Mouse (Mus musculus) limb, embryonic 10.5 days (tissue): ENCODE results near the gene Pla1a. TPM values are rescaled to one million over a fixed set of nuclear protein-coding genes. Genes with fewer than 3 reads are reported as not detected.

Experiments used
- DNase-seq: peaks from one replicate; pipeline ENCODE4 v3.0.0-alpha.2; 2017; ENCODE audit warnings: low spot score
- H3K27ac ChIP-seq: fragments of 300-500 bp; sonication (generic); 2 replicates; pipeline ENCODE4 v1.5.1; 2016; ENCODE audit warnings: mild to moderate bottlenecking
- H3K27me3 ChIP-seq: fragments of 300-500 bp; sonication (generic); 2 replicates; pipeline ENCODE4 v1.6.1; 2016; ENCODE audit warnings: low read depth, mild to moderate bottlenecking; ENCODE audit not compliant: poor library complexity, severe bottlenecking
- H3K36me3 ChIP-seq: fragments of 300-500 bp; sonication (generic); 2 replicates; pipeline ENCODE4 v1.6.1; 2016; ENCODE audit warnings: mild to moderate bottlenecking, moderate library complexity
- H3K4me1 ChIP-seq: fragments of 300-500 bp; sonication (generic); 2 replicates; pipeline ENCODE4 v1.6.1; 2016
- H3K4me3 ChIP-seq: fragments of 300-500 bp; sonication (generic); 2 replicates; pipeline ENCODE4 v1.5.1; 2016; ENCODE audit warnings: mild to moderate bottlenecking, moderate library complexity
- H3K9me3 ChIP-seq: fragments of 300-500 bp; sonication (generic); replicated peaks from 2 replicates; pipeline ENCODE4 v1.6.1; 2016; ENCODE audit warnings: mild to moderate bottlenecking
- WGBS: fragments of 180-500 bp; shearing (Covaris S2); methylation state at CpG from one replicate; pipeline ENCODE4 v1.1.7; 2016; 5-methylcytosine and 5-hydroxymethylcytosine counted together
- polyA plus RNA-seq: library from polyadenylated mRNA; unstranded; fragments of >200 nt; fragmentation: Nextera tagmentation; extraction: Ambion mirVana; gene quantifications from 2 replicates; pipeline ENCODE4 v1.2.1, GENCODE M21; 2016

The Pla1a gene
- polyA plus RNA-seq, 1 experiment from 2014 or later, result 0.11 TPM

DNA sequence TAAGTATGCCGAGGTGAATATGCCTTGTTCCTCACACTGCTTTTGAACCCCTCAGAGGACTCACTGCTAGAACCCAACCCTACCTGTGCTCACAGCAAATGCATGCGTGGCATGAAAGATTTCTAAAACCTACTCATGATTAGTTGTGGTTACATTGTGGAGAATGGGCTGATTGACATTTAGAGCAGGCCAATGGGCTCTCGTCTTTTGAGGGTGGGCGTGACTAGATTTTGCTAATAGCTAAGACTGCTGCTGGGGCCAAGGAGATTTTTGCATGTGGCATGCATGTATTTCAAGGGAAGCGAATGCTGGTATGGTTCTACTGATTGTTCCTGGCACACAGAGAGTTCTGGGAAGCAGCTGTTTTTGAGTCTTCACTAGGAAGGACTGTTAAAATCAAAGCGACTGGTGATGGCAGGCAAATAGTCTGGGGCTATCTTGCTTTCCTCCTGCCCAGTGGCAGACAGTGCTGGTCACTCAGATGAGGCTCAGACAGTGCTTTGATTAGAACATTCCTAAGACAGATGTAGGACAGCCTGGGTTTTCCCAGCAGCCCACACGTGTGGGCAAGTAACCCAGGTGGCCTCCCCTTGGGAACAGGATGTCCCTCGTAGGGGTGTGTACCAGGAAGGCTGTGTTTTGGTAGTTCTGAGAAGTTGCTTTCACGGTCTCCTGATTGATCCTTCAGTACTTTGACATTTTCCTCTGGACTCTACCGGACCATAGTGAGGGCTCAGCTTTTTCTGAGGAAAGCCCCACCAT, 58.4 kb downstream of the Pla1a start:
- Histone ChIP-seq H3K9me3 (no peaks in the 10 kb centered on the region), H3K27ac (no peak overlapping the region), H3K4me3 (peak overlapping the region; percentile 24; the same call in 1 of the 2 replicates), H3K4me1 (peaks cover 21% of the 10 kb centered on the region), H3K27me3 (no peaks in the 10 kb centered on the region), H3K36me3 (no peaks in the 10 kb centered on the region)
- DNase-seq, result no peak
- 80% methylated on average over 10 of the region's 10 CpGs for WGBS

DNA sequence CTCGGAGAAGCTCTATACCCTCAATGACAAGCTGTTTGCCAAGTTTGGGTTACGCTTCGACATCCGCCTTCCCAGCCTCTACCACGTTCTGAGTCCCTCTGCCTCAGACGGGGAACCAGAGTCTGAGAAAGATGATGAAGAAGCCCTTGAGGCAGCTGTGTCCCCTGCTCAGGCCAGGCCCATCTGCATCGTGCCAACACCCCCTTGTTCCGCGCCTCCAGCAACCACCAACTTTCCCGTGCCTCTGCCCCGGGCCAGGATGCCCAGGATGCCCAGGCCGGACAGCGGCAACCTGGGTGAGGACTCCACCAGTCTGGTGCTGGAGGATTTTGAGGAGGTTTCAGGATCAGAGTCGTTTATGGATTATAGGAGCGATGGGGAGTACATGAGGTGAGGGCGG, 59.0 kb downstream of the Pla1a start:
- Histone ChIP-seq H3K27me3 (no peaks in the 10 kb centered on the region), H3K36me3 (no peaks in the 10 kb centered on the region), H3K9me3 (no peaks in the 10 kb centered on the region), H3K4me1 (peaks cover 22% of the 10 kb centered on the region), H3K27ac (no peak overlapping the region), H3K4me3 (peak overlapping the region; percentile 24; the same call in 1 of the 2 replicates)
- no peak for DNase-seq
- WGBS, result 80% methylated on average over 16 of the region's 16 CpGs

- 86% methylated on average over 10 of the region's 10 CpGs for WGBS
Measured at GRCm38 (mm10) chr16:38373439-38373838, 59.5 kb downstream of the Pla1a start.

DNA sequence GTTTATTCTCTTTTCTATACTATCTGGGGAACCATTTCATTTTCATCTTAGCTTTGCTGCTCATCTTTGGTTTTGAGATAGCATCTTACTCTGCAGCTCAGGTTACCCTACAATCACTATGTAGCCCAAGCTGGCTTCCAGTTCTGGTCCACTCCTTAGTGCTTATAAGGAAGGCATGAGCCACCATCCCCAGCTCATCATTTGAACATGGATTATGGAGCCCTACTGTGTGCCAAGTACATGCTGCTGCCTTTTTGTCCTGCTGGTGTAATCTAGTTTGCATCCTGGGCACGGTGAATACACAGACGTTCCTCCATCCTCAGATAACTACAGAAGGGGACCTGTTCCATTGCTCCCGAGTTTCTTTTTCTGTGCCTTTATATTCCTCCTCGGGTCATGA, 60.1 kb downstream of the Pla1a start:
- H3K27ac ChIP-seq, result no peak overlapping the region
- H3K27me3 ChIP-seq, result no peaks in the 10 kb centered on the region
- no peaks in the 10 kb centered on the region for H3K36me3 ChIP-seq
- H3K4me1 ChIP-seq, result peaks cover 24% of the 10 kb centered on the region
- H3K9me3 ChIP-seq, result no peaks in the 10 kb centered on the region
- no peak for DNase-seq
- 90% methylated on average over 4 of the region's 4 CpGs for WGBS
- H3K4me3 ChIP-seq, result no peak overlapping the region

More at GRCm38 (mm10) chr16:38373439-38373838, 59.5 kb downstream of the Pla1a start:
- Histone ChIP-seq H3K27ac (no peak overlapping the region), H3K4me3 (no peak overlapping the region), H3K36me3 (no peaks in the 10 kb centered on the region), H3K9me3 (no peaks in the 10 kb centered on the region), H3K27me3 (no peaks in the 10 kb centered on the region), H3K4me1 (peaks cover 22% of the 10 kb centered on the region)
- DNase-seq, result no peak

DNA sequence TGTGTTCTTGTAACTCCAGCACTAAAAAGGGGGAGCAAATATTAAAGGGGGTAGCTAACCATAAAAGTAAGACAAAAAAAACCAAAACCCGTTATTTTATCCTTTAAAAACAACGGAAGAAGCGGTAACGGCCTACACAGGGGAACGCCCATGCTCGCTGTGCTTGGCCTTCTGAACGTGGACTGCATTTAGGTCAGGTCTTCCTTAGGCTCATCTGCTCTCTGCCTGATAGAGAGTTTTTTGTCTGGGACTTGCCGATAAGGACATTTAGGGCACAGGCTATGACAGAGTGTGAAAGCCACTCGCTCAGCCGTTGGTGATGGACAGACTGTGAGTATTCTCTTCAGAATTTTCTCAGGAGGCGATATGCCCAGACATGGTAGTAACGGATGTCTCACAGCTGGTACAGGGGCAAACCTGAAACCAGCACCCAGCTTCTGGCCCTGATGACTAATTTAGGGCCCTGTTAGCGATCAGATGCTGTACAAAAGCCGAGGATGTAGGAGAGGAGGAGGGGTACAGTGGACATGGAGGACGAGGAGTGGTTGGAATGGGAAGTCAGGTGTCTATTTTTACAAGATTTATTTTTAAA, 61.1 kb downstream of the Pla1a start:
- WGBS, result 90% methylated on average over 15 of the region's 15 CpGs
- H3K9me3 ChIP-seq, result no peaks in the 10 kb centered on the region
- peaks cover 21% of the 10 kb centered on the region for H3K4me1 ChIP-seq
- no peaks in the 10 kb centered on the region for H3K27me3 ChIP-seq
- H3K4me3 ChIP-seq, result no peak overlapping the region
- H3K36me3 ChIP-seq, result no peaks in the 10 kb centered on the region
- H3K27ac ChIP-seq, result no peak overlapping the region
- no peak for DNase-seq

DNA sequence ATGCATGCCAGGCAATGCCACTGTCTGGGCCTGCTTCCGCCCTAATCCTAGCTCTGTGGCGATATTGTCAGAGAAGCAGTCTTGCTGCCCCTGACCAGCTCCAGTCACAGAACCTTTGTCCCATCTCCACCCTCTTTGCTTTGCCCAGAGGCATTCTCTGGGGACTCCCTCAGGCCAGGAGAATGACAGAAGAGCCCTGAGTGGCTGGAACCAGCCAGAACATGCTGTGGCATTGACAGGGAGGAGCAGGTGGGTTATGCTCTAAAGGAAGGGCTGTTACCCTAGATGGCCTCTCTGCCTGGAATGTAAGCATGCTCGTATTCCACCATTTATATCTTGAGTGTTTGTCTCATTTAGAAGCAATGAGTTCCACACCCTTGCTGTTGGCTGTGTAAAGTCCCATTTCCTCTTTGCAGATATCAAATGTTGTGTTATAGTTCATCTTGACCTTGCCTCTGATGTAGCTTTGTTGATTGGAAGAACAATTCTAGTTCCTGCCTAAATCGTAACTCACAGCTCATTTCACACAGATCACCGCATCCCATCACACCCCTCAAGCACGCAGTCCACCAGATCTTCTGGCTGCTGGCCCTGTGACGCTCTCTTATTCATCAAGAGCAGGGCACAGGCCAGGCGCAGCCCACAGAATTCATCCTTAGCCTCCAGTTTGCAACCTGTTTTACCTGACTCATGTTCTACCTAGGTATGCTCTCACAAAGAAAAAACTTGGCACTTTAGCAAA, 62.1 kb downstream of the Pla1a start:
- no peak overlapping the region for H3K4me3 ChIP-seq
- H3K36me3 ChIP-seq, result no peaks in the 10 kb centered on the region
- H3K27ac ChIP-seq, result 0 out of 2 replicates have a peak overlapping the region, but pooled peaks have one; percentile 20
- DNase-seq, result no peak
- no peaks in the 10 kb centered on the region for H3K9me3 ChIP-seq
- WGBS, result 90% methylated on average over 8 of the region's 8 CpGs
- no peaks in the 10 kb centered on the region for H3K27me3 ChIP-seq
- peaks cover 12% of the 10 kb centered on the region for H3K4me1 ChIP-seq

GRCm38 (mm10) chr16:38369992-38370484, 62.9 kb downstream of the Pla1a start:
- no peaks in the 10 kb centered on the region for H3K9me3 ChIP-seq
- no peaks in the 10 kb centered on the region for H3K36me3 ChIP-seq
- H3K4me3 ChIP-seq, result no peak overlapping the region
- no peak overlapping the region for H3K27ac ChIP-seq
- no peaks in the 10 kb centered on the region for H3K27me3 ChIP-seq
- no peak for DNase-seq
- WGBS, result 80% methylated on average over 4 of the region's 4 CpGs
- peaks cover 12% of the 10 kb centered on the region for H3K4me1 ChIP-seq

DNA sequence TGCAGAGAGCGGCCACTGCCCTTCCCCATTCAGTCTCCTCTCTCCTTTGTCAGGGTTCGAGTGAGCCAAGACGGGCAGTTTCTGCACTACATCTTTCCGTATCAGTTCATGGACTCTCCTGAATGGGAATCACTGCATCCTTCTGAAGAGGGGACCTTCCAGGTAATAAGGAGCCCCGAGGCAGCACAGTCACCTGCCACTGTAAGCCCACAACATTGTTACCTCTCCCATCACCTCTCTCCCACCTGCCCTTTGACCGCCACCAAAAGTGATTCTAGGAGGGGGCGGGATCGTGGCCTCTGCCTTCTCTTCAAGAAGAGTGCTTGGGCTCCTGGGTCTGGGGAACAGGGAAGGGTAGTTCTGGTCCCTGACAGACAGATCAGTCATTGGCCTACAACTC, 63.5 kb downstream of the Pla1a start:
- Histone ChIP-seq H3K4me3 (no peak overlapping the region), H3K9me3 (no peaks in the 10 kb centered on the region), H3K4me1 (peaks cover 12% of the 10 kb centered on the region), H3K27me3 (no peaks in the 10 kb centered on the region), H3K27ac (no peak overlapping the region), H3K36me3 (no peaks in the 10 kb centered on the region)
- DNase-seq, result no peak
- 89% methylated on average over 8 of the region's 8 CpGs for WGBS

DNA sequence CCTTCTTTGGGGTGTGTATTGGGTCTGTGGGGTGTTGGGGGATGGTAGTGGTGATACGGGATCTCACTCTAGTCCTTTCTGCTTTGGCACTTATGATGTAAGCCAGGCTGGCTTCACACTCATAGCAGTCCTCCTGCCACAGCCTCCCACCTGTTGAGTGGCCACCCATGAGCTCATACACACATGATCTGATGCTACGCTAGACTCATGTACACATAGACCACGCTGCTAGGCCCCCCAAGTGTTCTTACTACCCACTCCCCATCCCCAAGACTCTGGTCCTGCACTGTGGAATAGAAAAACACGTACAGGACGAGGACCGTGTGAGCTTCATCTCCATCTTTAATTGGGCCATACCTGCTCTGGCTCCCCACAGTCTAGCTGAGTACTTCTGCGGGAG, 63.9 kb downstream of the Pla1a start:
- Histone ChIP-seq H3K9me3 (no peaks in the 10 kb centered on the region), H3K4me3 (no peak overlapping the region), H3K27me3 (no peaks in the 10 kb centered on the region), H3K36me3 (no peaks in the 10 kb centered on the region), H3K27ac (no peak overlapping the region), H3K4me1 (peaks cover 12% of the 10 kb centered on the region)
- 90% methylated on average over 7 of the region's 7 CpGs for WGBS
- DNase-seq, result no peak

DNA sequence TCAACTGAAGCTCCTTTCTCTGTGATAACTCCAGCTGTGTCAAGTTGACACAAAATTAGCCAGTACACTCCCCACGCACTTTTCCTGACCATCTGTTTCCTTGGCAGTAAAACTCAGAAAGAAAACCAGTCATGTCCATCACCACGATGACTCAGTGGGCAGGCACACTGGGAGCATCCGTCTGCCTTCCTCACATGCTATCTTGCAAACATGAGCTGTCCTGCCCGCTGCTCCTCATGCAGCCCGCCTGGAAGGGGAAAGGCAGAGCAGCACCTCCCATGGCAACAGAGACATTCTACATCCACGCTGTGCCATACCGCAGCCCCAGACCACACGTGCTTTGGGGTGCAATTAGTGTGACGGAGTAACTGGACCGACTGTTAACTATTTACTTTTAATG, 64.6 kb downstream of the Pla1a start:
- Histone ChIP-seq H3K36me3 (no peaks in the 10 kb centered on the region), H3K9me3 (no peaks in the 10 kb centered on the region), H3K4me1 (peaks cover 12% of the 10 kb centered on the region), H3K27me3 (no peaks in the 10 kb centered on the region), H3K4me3 (no peak overlapping the region), H3K27ac (no peak overlapping the region)
- WGBS, result 62% methylated on average over 10 of the region's 10 CpGs
- no peak for DNase-seq

- Histone ChIP-seq H3K36me3 (no peaks in the 10 kb centered on the region), H3K27me3 (no peaks in the 10 kb centered on the region), H3K4me3 (no peak overlapping the region), H3K9me3 (no peaks in the 10 kb centered on the region), H3K4me1 (peaks cover 28% of the 10 kb centered on the region), H3K27ac (no peak overlapping the region)
- 93% methylated on average over 4 of the region's 4 CpGs for WGBS
- DNase-seq, result no peak
Measured at GRCm38 (mm10) chr16:38366231-38366630, 66.7 kb downstream of the Pla1a start.

GRCm38 (mm10) chr16:38365390-38365789, 67.6 kb downstream of the Pla1a start:
- DNase-seq, result no peak
- Histone ChIP-seq H3K27me3 (no peaks in the 10 kb centered on the region), H3K4me3 (no peak overlapping the region), H3K4me1 (peaks cover 28% of the 10 kb centered on the region), H3K9me3 (no peaks in the 10 kb centered on the region), H3K36me3 (no peaks in the 10 kb centered on the region), H3K27ac (no peak overlapping the region)
- 88% methylated on average over 10 of the region's 10 CpGs for WGBS

DNA sequence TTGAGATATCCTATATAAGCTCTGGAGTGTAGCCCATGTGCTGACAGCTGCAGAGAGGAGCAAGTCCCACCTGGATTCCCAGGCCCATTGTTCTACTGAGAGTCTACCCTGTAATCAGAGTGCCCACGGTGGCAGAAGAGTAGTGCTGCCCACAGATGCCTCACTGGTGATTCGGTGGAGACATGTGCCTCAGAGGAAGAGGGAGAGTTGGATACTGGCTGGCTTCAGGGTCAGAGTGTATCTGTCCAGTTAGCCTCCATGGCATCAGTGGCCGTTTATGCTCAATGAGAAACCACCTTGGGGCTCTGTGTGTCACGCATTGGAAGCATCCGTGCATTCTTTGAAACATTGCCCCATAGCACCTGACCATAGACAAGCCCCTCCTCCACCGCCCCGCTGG, 69.3 kb downstream of the Pla1a start:
- Histone ChIP-seq H3K4me1 (peaks cover 21% of the 10 kb centered on the region), H3K27ac (no peak overlapping the region), H3K4me3 (no peak overlapping the region), H3K27me3 (no peaks in the 10 kb centered on the region), H3K36me3 (no peaks in the 10 kb centered on the region), H3K9me3 (no peaks in the 10 kb centered on the region)
- no peak for DNase-seq
- 88% methylated on average over 7 of the region's 7 CpGs for WGBS
